Mouse (Mus musculus): Measurements from ENCODE around the gene Ogn. TPM values are rescaled to one million over a fixed set of nuclear protein-coding genes. Genes with fewer than 3 reads are reported as not detected.

The Ogn gene
- polyA plus RNA-seq, 1 experiment from 2014 or later: 12.4 TPM

DNA sequence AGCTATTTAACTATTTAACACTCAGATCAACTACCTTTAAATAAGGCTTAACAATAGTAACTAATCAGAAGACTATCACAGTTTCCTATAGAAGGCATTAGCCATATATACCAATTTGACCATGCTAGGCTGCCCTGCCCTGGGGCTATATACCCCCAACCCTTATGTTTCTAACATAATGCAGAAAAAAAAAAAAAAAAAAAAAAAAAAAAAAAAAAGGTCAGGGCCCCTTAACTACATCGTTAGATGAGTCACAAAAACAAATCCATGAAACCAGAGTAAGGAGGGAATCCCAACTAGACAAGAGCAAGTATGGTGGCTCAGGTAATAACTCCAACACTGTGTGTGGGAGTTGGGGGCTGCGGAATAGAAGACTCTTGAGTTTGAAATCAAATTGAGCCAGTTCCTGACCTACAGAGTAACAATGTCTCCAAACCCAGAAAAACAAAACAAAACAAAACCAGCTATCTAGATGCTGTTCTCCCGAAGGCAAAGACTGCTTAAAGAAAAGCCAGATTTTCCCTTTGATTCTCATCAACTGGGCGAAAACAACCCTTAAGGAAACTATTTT, 44.0 kb downstream of the Ogn start:
- H3K36me3 ChIP-seq (replicated peaks): no peaks in the 10 kb centered on the region
- no peaks in the 10 kb centered on the region for H3K27me3 ChIP-seq (replicated peaks)
- H3K4me1 ChIP-seq: peaks cover 15% of the 10 kb centered on the region
- peak overlapping the region; percentile 40; the same call in 1 of the 2 replicates for H3K9ac ChIP-seq
- H3K27ac ChIP-seq: no peak overlapping the region
- no peak for ATAC-seq (replicated peaks)
- H3K4me2 ChIP-seq: peak overlapping the region; percentile 96
- WGBS: under 1% methylated on average over 4 of the region's 4 CpGs
- H3K4me3 ChIP-seq: peak overlapping the region; percentile 80
- H3K9me3 ChIP-seq: no peaks in the 10 kb centered on the region

GRCm38 (mm10) chr13:49652481-49653179, 44.8 kb downstream of the Ogn start, which contains the start of the genes Cenpp and Nol8:
Cenpp (minus strand) TSS chr13:49652785.
Nol8 (plus strand) TSS chr13:49653078.
- Histone ChIP-seq H3K4me3 (peak within 1 kb of the TSS; percentile 80), H3K27ac (peak within 1 kb of the TSS; percentile 49; the same call in 1 of the 2 replicates), H3K9me3 (no peaks in the 10 kb centered on the region), H3K4me2 (peak within 1 kb of the TSS; percentile 96), H3K36me3 (replicated peaks) (no peaks in the 10 kb centered on the region), H3K4me1 (peaks cover 15% of the 10 kb centered on the region), H3K9ac (peak within 1 kb of the TSS; percentile 52), H3K27me3 (replicated peaks) (no peaks in the 10 kb centered on the region)
- WGBS: under 1% methylated on average over 68 of the region's 68 CpGs
- peak; percentile 100 for ATAC-seq (replicated peaks)

- no peaks in the 10 kb centered on the region for H3K36me3 ChIP-seq (replicated peaks)
- H3K4me3 ChIP-seq: peak overlapping the region; percentile 80
- H3K27ac ChIP-seq: peak overlapping the region; percentile 49; the same call in 1 of the 2 replicates
- H3K4me2 ChIP-seq: peak overlapping the region; percentile 96
- peak overlapping the region; percentile 52 for H3K9ac ChIP-seq
- 1% methylated on average over 16 of the region's 16 CpGs for WGBS
- H3K9me3 ChIP-seq: no peaks in the 10 kb centered on the region
- peak; percentile 92 for ATAC-seq (replicated peaks)
- no peaks in the 10 kb centered on the region for H3K27me3 ChIP-seq (replicated peaks)
- H3K4me1 ChIP-seq: peaks cover 15% of the 10 kb centered on the region
Observed at GRCm38 (mm10) chr13:49653180-49653541, 45.3 kb downstream of the Ogn start.

Other genes starting within 250 kb of the Ogn start
- gene Ippk, start 186.8 kb upstream of the Ogn start, polyA plus RNA-seq (2015; fragmentation: Nextera tagmentation; extraction: Ambion mirVana): 14.0 and 14.4 TPM in 2 replicates
- gene Tes3-ps, start 114.7 kb upstream of the Ogn start, polyA plus RNA-seq (2015; fragmentation: Nextera tagmentation; extraction: Ambion mirVana): 0.62 and 0.66 TPM in 2 replicates
- 1.8 and 1.9 TPM in 2 replicates for gene Ecm2, start 103.2 kb upstream of the Ogn start, polyA plus RNA-seq (2015; fragmentation: Nextera tagmentation; extraction: Ambion mirVana)
- gene Aspn, start 63.6 kb upstream of the Ogn start, polyA plus RNA-seq (2015; fragmentation: Nextera tagmentation; extraction: Ambion mirVana): 0.54 and 0.90 TPM in 2 replicates
- 0.46 and 0.74 TPM in 2 replicates for gene Omd, start 25.6 kb upstream of the Ogn start, polyA plus RNA-seq (2015; fragmentation: Nextera tagmentation; extraction: Ambion mirVana)
- 5.7 and 6.2 TPM in 2 replicates for gene Cenpp, start 44.7 kb downstream of the Ogn start, polyA plus RNA-seq (2015; fragmentation: Nextera tagmentation; extraction: Ambion mirVana)
- 16.1 and 19.9 TPM in 2 replicates for gene Nol8, start 45.0 kb downstream of the Ogn start, polyA plus RNA-seq (2015; fragmentation: Nextera tagmentation; extraction: Ambion mirVana)
- 50.0 and 50.4 TPM in 2 replicates for gene Iars, start 74.1 kb downstream of the Ogn start, polyA plus RNA-seq (2015; fragmentation: Nextera tagmentation; extraction: Ambion mirVana)
- gene Gm30302, start 191.0 kb downstream of the Ogn start, polyA plus RNA-seq (2015; fragmentation: Nextera tagmentation; extraction: Ambion mirVana): not detected in 2 replicates

All from midbrain, embryonic 15.5 days (tissue).